Mouse (Mus musculus) liver, adult 2 months (tissue): ENCODE measurements around the gene Cubn.

Experiments used
- CTCF ChIP-seq: fragments of 200-500 bp; IDR thresholded peaks from 2 replicates; pipeline ENCODE4 v1.5.1; 2011; ENCODE audit warnings: low read depth, low read length, control low read depth
- POLR2A ChIP-seq: fragments of 200-500 bp; IDR thresholded peaks from 2 replicates; pipeline ENCODE4 v1.6.1; 2011; ENCODE audit warnings: low read length, control low read depth; ENCODE audit not compliant: insufficient read depth; ENCODE audit errors: extremely low read depth

DNA sequence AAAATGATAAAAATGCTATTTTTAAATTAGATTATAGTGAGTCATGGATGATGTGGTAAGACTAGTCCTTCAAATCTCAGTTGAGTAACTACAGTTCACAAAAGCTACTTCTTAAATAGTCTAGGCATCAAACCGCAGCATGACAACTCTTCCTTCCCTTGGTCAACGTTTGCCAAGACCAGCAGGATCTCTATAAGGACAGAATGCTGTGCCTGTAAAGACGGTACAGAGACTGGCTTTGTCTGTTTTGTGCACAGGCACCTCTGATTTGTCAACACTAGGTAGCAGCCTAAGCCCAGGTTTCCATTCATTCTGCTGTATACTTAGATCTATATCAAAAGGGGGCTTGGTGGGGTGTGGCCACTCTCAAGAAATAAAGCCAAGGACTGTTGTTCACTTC, 192.6 kb downstream of the Cubn start:
- TF ChIP-seq CTCF = no peak
- no peak for TF ChIP-seq POLR2A
